Mouse (Mus musculus) right cerebral cortex, adult 2 months (tissue): ENCODE data around the gene Ddx58.

ENCODE experiments used
- DNase-seq, 2 experiments: peaks; one replicate each; pipeline ENCODE4 v3.0.0; 2021 to 2022; ENCODE audit warnings: low spot score in 2 of 2

Ddx58 gene

DNA sequence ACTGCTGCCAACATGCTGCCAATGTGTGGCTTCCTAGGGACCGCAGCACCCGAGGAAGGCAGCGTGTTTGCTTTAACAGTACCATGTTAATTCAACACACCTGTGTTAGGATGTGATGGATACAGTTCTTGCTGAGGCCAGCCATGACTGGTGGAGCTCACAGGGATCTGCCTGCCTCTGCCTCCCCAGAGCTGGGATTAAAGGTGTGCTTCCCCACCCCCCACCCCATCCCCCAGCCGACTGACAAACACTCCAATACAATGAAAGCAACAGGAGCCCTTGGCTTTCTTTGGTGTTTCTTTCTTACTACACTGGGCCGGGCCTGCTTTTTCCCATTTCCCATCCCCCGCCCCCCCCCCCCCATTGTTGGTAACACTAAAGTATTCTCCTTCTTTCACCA lies 5.4 kb downstream of the Ddx58 start:
- DNase-seq = no peak

GRCm38 (mm10) chr4:40233062-40233664 lies 6.5 kb downstream of the Ddx58 start:
- DNase-seq = no peak

DNA sequence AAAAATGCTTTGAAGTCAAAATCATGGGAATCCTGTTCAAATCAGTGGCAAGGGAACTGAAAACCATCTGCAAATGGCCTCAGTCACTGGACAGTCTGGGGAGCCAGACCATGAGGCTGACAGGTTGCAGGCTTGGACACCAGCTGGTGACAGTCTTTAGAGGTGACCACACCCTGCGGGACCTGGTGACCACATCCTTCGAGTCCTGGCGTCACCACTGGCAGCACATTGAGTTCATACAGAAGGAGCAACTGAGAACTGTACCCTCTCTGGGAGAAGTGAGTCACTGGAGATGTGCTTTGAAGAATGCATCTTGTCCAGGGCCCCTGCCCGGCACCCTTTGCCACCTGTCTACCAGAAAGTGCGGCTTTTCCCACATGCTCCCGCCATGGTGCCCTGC lies 9.9 kb downstream of the Ddx58 start:
- DNase-seq = no peak

DNA sequence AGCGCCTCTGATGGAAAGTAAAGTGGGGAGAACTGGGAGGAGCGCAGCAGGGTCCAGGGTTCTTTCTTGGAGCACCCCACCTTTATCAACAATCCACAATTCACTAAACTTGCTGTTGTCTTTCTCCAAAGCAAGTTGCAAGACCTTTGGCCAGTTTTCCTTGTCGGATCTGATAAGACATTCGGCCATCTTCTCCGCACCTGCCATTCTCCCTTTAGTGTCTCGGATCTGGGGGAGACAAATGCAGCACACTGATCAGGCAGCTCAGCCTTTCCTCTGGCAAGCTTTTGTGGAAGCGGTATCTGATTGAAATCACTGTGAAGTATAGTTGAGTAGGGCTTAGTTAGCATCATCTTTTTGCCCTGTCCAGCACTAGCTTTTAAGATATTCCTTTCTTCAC lies 11.7 kb downstream of the Ddx58 start:
- DNase-seq = no peak

DNA sequence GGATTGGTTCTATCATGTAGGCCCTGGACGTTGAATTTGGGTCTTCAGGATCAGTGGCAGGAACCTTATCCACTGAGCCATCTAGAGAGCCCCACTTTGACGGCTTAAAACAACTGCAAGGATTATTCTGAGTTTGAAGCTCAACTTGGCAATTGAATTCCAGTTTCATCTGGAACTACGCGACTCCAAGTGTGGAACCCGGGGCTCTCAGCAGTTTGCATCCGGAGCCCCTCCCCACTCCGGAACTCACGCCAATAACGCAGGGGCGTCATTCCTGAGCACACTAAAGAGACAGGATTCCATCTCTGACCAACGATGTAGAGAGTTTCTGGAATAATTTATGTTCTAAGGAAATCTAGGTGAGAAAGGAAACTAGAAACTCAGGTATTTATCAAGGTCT lies 12.5 kb downstream of the Ddx58 start:
- DNase-seq = no peak

DNA sequence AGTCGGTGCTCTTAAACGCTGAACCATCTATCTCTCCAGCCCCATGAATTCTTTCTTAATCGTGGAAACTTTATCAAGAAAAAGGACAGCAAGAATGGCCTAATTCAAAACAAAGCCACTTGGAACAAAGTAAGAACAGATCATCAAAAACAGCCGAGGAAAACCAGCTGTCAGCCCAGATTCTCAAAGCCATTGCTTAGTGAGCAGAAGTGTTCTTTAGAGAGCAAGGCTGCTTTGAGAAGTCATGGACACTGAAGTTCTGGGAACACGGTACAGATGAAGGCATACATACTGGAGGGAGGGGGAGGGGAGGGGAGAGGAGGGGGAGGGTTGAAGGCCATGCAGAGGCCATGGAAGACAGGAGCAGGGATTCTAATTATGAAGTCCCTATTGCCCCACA lies 13.5 kb downstream of the Ddx58 start:
- DNase-seq = no peak

GRCm38 (mm10) chr4:40221876-40222585 lies 17.6 kb downstream of the Ddx58 start:
- no peak for DNase-seq

DNA sequence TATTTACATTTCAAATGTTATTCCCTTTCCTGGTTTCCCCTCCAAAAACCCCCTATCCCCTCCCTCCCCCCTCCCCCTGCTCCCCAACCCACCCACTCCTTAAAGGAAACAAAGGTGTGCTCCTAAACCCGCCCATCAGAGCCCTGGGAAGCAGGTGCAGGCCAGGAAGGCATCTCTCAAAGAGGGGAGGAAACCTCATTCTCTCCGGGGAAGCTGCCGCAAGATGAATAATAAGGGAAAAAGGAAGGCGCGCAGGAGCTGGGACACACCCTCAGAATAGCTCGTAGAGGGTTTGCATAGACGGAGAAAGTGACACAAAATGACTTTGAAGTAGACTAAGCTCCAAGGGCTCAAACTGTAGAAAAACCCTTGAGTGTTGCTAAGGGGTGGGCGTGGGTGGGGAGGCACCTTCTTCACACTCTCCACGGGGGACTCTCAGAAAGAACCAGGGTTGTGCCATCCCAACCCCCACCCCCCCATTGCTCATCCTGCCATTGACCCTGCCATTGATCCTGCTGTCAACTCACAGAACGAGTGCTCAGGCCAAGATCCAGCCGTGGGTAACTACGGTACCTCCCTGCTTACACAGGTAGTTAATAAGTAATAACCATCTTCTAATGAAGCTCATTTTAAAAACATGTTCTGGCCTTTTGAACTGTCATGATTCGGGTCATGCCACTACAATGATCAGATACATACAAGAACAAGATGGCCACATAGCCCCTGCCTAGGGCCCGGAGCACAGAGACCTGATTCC lies 18.4 kb downstream of the Ddx58 start:
- no peak for DNase-seq

GRCm38 (mm10) chr4:40220437-40220836 lies 19.2 kb downstream of the Ddx58 start:
- DNase-seq = peak in 1 of 2 experiments; percentile 4

GRCm38 (mm10) chr4:40218382-40218781 lies 21.2 kb downstream of the Ddx58 start:
- DNase-seq = no peak

- no peak for DNase-seq
Observed at GRCm38 (mm10) chr4:40217910-40218309, 21.7 kb downstream of the Ddx58 start.

DNA sequence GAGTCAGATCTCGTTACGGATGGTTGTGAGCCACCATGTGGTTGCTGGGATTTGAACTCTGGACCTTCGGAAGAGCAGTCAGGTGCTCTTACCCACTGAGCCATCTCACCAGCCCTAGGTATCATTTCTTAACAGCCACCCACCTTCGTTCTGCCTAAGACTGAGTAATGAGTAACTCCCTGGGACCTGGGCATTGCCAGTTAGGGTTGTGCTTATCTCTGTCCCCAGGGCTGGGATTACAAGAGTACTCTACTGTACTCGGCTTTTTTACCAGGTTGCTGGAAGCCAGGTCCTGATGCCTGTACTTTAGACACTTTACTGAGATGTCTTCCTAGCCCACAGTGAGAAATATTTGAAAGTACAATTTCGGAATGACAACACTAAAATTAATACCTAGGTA lies 27.5 kb downstream of the Ddx58 start:
- DNase-seq = no peak

DNA sequence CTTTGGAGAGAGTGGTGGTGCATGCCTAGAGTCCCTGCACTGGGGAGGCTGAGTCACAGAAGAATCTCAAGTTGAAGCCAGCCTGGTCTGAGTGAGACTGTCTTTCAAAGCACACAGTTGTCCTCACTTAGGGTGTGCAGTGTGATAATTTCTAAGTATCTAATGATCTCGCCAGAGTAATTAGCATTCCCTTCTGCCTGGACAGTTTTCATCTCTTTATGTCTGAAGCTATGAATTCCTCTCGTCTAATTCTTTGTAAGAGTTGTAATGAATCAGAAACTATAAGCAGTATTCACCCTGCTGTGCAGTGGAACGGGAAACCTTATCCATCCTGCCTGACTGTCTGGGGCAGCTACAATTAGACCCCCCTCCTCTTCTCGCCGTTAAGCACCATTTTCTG lies 31.9 kb downstream of the Ddx58 start:
- no peak for DNase-seq

GRCm38 (mm10) chr4:40205231-40205903 lies 34.3 kb downstream of the Ddx58 start:
- DNase-seq = no peak

DNA sequence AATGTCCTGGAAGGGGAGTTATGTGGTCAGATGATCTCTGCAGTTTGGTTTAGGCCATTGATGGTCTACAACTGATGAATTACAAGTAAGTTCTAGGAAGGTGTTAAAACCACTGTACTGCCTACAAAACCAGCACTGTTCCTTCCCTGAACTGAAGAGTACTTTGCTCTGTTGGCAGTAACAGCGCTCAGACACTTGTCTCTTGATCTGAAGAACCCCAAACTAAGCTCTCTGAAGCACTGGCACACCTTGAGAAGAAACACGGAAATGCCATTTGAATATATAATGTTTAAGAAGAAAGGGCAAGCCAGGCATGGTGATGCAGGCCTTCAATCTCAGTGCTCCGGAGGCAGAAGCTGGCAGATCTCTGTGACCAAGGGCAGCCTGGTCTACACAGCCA lies 35.3 kb downstream of the Ddx58 start:
- DNase-seq = no peak

GRCm38 (mm10) chr4:40202205-40202604 lies 37.4 kb downstream of the Ddx58 start:
- no peak for DNase-seq

DNA sequence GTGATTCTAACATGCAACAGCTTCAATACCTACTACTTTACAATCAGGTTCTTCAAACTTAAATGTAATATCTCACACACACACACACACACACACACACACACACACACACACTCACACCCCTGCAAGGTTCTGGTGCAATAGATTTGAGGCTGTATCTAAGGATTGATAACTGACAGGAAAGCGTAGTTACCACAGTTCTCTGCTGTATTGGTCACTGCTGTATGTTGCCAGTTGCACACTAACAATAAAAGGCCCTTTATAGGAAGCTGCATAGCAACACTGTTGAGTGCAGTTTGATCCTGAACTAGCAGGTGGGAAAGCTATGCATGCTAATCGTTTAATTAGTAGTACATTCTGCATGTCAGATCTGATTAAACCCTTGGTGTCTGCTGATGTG lies 44.3 kb downstream of the Ddx58 start:
- no peak for DNase-seq

GRCm38 (mm10) chr4:40193461-40193860 lies 46.2 kb downstream of the Ddx58 start:
- no peak for DNase-seq

- DNase-seq = no peak
Observed at GRCm38 (mm10) chr4:40192246-40192645, 47.4 kb downstream of the Ddx58 start.

DNA sequence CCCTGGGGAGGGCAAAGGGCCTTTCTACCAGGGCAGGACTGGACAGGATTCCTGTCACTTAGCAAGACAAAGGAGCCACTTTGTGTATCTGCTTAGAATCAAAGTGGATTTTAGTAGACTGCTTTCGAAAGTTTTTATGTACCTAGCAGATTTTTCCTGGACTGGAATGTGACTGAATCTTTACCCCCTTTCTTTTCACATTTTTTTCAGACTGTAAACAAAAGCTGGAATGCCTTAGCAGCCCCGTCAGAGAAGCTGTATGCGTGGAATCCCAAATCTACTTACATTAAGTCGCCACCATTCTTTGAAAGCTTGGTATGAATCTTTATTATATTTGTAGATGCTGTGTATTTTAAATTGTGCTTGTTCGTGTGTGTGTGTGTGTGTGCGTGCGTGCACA lies 51.7 kb downstream of the Ddx58 start:
- DNase-seq = no peak

- no peak for DNase-seq
Observed at GRCm38 (mm10) chr4:40184470-40184869, 55.2 kb downstream of the Ddx58 start.

GRCm38 (mm10) chr4:40183781-40184180 lies 55.8 kb downstream of the Ddx58 start:
- DNase-seq = no peak
